Mouse (Mus musculus) hindbrain, embryonic 11.5 days (tissue): ENCODE data around the gene Cep131. TPM values are rescaled to one million over a fixed set of nuclear protein-coding genes. Genes with fewer than 3 reads are reported as not detected.

Source experiments
- ATAC-seq: fragments of 200-750 bp; cut with Nextera tagmentation; 2 replicates; pipeline ENCODE4 v1.8.0; 2017; ENCODE audit warnings: mild to moderate bottlenecking, moderate TSS enrichment, moderate library complexity; ENCODE audit not compliant: low FRiP score
- DNase-seq: peaks from one replicate; pipeline ENCODE4 v3.0.0-alpha.2; 2015; ENCODE audit warnings: low spot score
- H3K27ac ChIP-seq: fragments of 300-500 bp; sonication (generic); 2 replicates; pipeline ENCODE4 v1.5.1; 2014; ENCODE audit warnings: mild to moderate bottlenecking, low read depth, low read length
- H3K27me3 ChIP-seq: fragments of 300-500 bp; sonication (generic); 2 replicates; pipeline ENCODE4 v1.6.1; 2014; ENCODE audit warnings: mild to moderate bottlenecking, low read length, moderate library complexity, mixed read lengths; ENCODE audit not compliant: control insufficient read depth, insufficient read depth
- H3K36me3 ChIP-seq: fragments of 300-500 bp; sonication (generic); 2 replicates; pipeline ENCODE4 v1.6.1; 2014; ENCODE audit warnings: mild to moderate bottlenecking, low read length, moderate library complexity, mixed read lengths; ENCODE audit not compliant: control insufficient read depth, insufficient read depth
- H3K4me1 ChIP-seq: fragments of 300-500 bp; sonication (generic); replicated peaks from 2 replicates; pipeline ENCODE4 v1.6.1; 2014; ENCODE audit warnings: low read length, mixed read lengths; ENCODE audit not compliant: control insufficient read depth, insufficient read depth
- H3K4me2 ChIP-seq: fragments of 300-500 bp; sonication (generic); replicated peaks from 2 replicates; pipeline ENCODE4 v1.6.1; 2014; ENCODE audit warnings: mild to moderate bottlenecking, low read depth, low read length
- H3K4me3 ChIP-seq: fragments of 300-500 bp; sonication (generic); 2 replicates; pipeline ENCODE4 v1.5.1; 2014; ENCODE audit warnings: low read depth, low read length
- H3K9ac ChIP-seq: fragments of 300-500 bp; sonication (generic); 2 replicates; pipeline ENCODE4 v1.6.1; 2014; ENCODE audit warnings: low read depth, low read length
- H3K9me3 ChIP-seq: fragments of 300-500 bp; sonication (generic); 2 replicates; pipeline ENCODE4 v1.6.1; 2016; ENCODE audit warnings: low read length; ENCODE audit not compliant: control insufficient read depth
- WGBS: fragments of 180-500 bp; shearing (Covaris S2); extraction: QIAGEN DNeasy Blood & Tissue Kit; methylation state at CpG from one replicate; pipeline ENCODE4 v1.1.7; 2014; 5-methylcytosine and 5-hydroxymethylcytosine counted together
- polyA plus RNA-seq: library from polyadenylated mRNA; unstranded; fragments of >200 nt; fragmentation: Nextera tagmentation; extraction: Ambion mirVana; gene quantifications from 2 replicates; pipeline ENCODE4 v1.2.1, GENCODE M21; 2014

Gene Cep131
- 24.2 and 24.6 TPM in 2 replicates for polyA plus RNA-seq

DNA sequence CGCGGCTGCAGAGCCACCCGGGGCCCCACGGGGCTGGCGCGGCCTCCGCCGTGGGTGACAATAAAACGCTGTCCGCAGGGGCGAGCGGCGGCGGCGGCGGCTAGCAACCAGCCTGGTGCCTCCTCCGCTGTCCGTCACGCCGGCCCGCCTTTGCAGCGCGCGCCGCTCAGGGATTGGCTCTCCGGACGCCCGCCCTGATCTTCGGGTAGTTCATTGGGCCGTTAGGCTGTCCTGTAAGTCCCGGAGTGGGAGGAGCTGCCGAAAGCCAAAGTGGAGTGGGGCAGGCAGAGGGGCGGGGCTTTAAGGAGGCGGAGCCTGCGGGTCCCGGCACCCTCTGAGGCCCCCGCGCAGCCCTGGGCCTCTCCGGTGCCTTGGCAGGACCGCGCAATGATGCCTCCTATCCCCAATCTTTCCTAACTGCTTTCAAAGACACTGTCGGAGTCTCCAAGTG is at the start of gene Cep131:
TSS of gene Cep131 (minus strand) at position 126 of the 451 bp plus-strand sequence.
- peaks cover 1% of the 10 kb centered on the region; the same call in 1 of the 2 replicates for H3K36me3 ChIP-seq
- no peaks in the 10 kb centered on the region for H3K9me3 ChIP-seq
- under 1% methylated on average over 42 of the region's 42 CpGs for WGBS
- ATAC-seq (peak; percentile 98), DNase-seq (peak; percentile 98)
- peak within 1 kb of the TSS; percentile 96 for H3K9ac ChIP-seq
- peaks cover 5% of the 10 kb centered on the region; the same call in 1 of the 2 replicates for H3K4me1 ChIP-seq
- H3K27me3 ChIP-seq = no peaks in the 10 kb centered on the region
- peak within 1 kb of the TSS; percentile 89 for H3K4me2 ChIP-seq
- peak within 1 kb of the TSS; percentile 89 for H3K27ac ChIP-seq
- peak within 1 kb of the TSS; percentile 97 for H3K4me3 ChIP-seq

DNA sequence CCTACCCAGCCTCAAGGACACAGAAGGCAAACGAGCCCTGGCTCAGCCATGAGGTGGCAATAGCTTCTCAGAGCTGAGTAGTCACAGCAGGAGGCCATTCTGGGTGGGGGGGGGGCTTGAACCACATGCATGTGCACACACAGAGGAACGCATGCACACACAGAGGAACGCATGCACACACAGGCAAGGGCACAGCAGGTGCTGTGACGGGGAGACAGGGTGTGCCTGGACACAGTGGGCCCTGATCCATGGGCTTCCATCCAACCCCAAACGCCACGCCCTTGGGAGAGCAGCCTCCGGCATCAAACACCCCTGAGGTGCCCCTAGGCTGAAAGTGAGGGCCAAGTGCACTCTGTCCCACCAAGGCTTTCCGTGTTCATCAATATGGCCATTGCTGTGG is 49.6 kb upstream of the Cep131 start:
- Histone ChIP-seq H3K27ac (no peak overlapping the region), H3K36me3 (peaks cover 5% of the 10 kb centered on the region; the same call in 1 of the 2 replicates), H3K4me3 (no peak overlapping the region), H3K9ac (no peak overlapping the region), H3K4me1 (no peaks in the 10 kb centered on the region), H3K4me2 (no peak overlapping the region), H3K9me3 (no peaks in the 10 kb centered on the region), H3K27me3 (no peaks in the 10 kb centered on the region)
- WGBS = 86% methylated on average over 8 of the region's 8 CpGs
- no peak for DNase-seq
- ATAC-seq = no peak

DNA sequence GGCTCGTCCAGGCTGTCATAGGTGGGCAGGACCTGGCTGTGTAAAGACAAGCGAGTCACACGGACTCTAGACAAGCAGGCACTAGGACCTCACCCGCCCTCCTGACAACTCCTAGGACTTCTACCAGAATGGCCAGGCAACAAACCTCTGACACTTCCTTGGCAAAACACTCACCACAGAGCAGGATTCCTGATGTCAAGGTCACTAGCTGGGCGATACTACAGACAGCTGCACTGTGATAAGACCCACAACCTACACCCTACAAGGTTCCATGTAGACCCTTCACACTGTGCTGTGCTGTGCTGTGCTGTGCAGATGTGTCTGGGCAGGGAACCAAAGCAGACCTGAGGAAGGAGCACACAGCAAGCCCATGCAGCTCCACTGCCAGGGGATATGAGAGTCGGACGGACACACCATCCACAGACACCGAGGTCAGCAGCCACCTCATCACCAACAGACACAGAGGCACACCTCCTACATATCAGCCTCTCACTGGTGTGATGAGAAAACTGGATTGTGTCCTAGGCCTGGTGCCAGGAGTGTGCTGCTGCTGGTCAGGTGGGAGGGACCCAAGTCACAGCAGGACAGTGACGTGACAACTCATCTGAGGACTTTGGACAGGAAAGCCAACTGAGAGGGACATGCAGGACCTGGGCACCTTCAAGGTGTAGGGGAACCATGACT is 48.4 kb upstream of the Cep131 start:
- peaks cover 5% of the 10 kb centered on the region; the same call in 1 of the 2 replicates for H3K36me3 ChIP-seq

DNA sequence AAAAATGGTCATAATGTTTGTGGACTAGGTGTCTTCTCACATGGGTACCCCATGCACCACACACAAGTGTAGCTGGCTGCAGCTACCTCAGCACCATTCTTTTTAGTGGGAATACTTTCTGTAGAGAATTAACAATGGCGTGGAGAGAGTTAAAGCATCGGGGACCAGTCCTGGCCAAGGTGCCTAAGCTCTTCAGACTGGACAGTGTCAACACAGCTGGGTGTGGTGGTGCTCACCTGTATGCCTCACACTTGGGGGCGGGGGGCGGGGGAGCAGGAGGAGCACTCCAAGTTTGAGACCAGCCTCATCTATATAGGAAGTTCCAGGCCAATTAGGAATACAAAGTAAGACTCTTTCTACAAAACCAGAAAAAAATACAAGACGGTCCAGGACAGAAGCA is 47.5 kb upstream of the Cep131 start:
- 88% methylated on average over 5 of the region's 5 CpGs for WGBS
- Histone ChIP-seq H3K4me3 (no peak overlapping the region), H3K9ac (no peak overlapping the region), H3K27ac (no peak overlapping the region), H3K4me1 (no peaks in the 10 kb centered on the region), H3K36me3 (peaks cover 5% of the 10 kb centered on the region; the same call in 1 of the 2 replicates), H3K4me2 (no peak overlapping the region), H3K27me3 (no peaks in the 10 kb centered on the region), H3K9me3 (no peaks in the 10 kb centered on the region)
- no peak for ATAC-seq
- DNase-seq = no peak

More for the DNA sequence above, 48.4 kb upstream of the Cep131 start:
- 96% methylated on average over 9 of the region's 9 CpGs for WGBS
- no peak overlapping the region for H3K4me3 ChIP-seq
- no peak overlapping the region for H3K27ac ChIP-seq
- H3K9me3 ChIP-seq = no peaks in the 10 kb centered on the region
- no peaks in the 10 kb centered on the region for H3K4me1 ChIP-seq
- no peak for DNase-seq
- no peak overlapping the region for H3K4me2 ChIP-seq
- no peak for ATAC-seq
- no peaks in the 10 kb centered on the region for H3K27me3 ChIP-seq
- H3K9ac ChIP-seq = no peak overlapping the region

DNA sequence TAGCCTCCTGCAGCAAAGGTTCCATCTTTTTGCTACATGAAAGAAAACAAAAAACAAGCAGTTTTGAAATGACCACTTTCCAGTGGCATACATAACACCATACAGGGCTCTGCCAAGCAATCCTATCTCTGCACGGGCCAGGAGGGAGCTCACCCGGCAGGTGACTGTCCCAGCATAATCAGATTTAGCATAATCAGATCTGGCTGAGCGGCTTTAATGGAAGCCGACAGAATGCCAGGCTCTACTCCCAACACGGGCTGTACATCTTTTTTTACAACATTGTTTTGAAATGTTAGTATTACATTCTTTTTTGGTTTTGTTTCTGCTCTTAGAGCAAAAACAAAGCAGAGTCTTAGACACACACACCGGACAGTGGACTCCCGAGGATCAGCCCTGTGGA is 42.7 kb upstream of the Cep131 start:
- H3K9me3 ChIP-seq = no peaks in the 10 kb centered on the region
- H3K27ac ChIP-seq = no peak overlapping the region
- no peak overlapping the region for H3K4me3 ChIP-seq
- no peak overlapping the region for H3K4me2 ChIP-seq
- ATAC-seq (no peak), DNase-seq (no peak)
- no peak overlapping the region for H3K9ac ChIP-seq
- H3K4me1 ChIP-seq = no peaks in the 10 kb centered on the region
- WGBS = 88% methylated on average over 7 of the region's 7 CpGs
- H3K27me3 ChIP-seq = no peaks in the 10 kb centered on the region
- H3K36me3 ChIP-seq = peaks cover 2% of the 10 kb centered on the region

DNA sequence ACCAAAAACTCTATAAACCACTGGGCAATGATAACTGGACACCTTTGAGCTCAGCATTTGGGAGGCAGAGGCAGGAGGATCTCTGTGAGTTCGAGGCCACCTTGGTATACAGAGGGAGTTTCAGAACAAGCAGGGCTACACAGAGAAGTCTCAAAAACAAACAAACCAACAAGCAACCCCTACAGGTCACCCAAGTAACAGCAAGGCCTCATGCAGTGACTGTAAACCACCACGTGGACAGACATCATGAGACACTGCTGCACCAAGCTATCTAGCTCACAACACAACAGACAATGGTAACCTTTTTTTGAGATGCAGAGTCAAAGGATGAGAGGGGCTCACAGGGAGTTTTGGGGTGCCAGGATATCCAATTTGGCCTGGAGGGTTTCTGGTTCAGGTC is 40.2 kb upstream of the Cep131 start:
- Histone ChIP-seq H3K27me3 (no peaks in the 10 kb centered on the region), H3K36me3 (no peaks in the 10 kb centered on the region; the same call in 1 of the 2 replicates), H3K4me3 (no peak overlapping the region), H3K9ac (no peak overlapping the region), H3K4me2 (no peak overlapping the region), H3K9me3 (no peaks in the 10 kb centered on the region), H3K4me1 (no peaks in the 10 kb centered on the region), H3K27ac (no peak overlapping the region)
- 88% methylated on average over 2 of the region's 2 CpGs for WGBS
- DNase-seq (no peak), ATAC-seq (no peak)

DNA sequence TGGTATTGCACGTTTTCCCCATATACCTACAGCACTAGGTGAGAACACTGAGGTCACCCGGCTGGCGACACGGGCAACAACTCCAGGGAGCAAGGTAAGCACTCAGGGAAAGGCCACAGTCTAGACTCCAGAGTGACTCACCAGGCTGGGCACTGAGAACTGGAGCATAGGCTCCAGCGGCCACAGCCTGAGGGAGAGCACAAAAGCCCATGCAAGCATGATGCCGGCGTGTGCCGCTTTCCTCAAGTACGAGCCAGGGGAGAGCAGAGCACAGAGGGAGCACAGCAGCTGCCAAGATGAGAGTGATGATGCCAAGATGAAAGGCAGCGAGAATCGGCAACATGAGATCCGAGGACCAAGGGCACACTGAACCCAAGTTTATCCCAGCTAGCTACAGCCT is 35.5 kb upstream of the Cep131 start:
- H3K4me3 ChIP-seq = no peak overlapping the region
- no peak overlapping the region for H3K27ac ChIP-seq
- H3K27me3 ChIP-seq = no peaks in the 10 kb centered on the region
- DNase-seq = no peak
- no peaks in the 10 kb centered on the region; the same call in 1 of the 2 replicates for H3K36me3 ChIP-seq
- ATAC-seq = no peak
- H3K9ac ChIP-seq = no peak overlapping the region
- no peaks in the 10 kb centered on the region for H3K4me1 ChIP-seq
- H3K9me3 ChIP-seq = no peaks in the 10 kb centered on the region
- H3K4me2 ChIP-seq = no peak overlapping the region
- WGBS = 90% methylated on average over 12 of the region's 12 CpGs

DNA sequence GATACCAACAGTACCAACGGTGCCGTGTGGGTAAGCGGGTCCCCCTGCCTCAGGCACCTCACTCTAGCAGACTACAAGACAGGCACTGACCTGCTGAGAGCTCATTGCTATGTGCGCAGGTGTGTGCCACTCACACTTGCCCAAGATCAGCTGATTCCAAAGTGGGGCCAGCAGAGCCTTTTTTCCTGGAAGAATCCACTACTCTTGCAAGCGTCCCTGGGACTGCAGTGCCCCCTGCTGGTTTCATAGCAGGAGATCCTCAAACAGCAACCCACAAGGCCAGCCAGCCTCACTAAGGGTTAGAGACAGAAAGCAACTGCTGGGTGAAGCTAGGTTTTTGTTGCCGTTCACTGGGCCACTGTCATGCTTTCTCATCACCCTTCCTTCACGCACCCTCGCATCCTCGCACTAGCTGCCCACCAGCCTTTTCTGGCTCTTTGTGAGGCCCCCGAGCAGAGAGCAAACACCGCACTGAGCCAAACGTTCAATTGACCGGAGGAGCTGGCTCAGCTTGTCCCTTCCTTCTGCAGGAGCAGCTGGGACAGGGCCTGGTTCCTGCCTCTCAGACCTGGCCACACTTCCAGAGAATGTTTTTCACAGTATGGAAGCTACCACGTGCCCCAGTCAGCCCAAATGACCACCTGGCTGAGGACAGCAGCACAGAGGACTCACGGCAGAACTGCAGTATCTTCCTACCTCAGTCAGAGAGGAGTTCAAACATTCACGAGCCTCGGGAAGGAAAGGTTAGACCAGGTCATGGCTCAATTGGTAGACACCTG is 34.2 kb upstream of the Cep131 start:
- no peak overlapping the region for H3K27ac ChIP-seq
- no peak overlapping the region for H3K4me3 ChIP-seq
- no peaks in the 10 kb centered on the region for H3K27me3 ChIP-seq
- WGBS = 81% methylated on average over 17 of the region's 17 CpGs
- DNase-seq = peak; percentile 69
- H3K9me3 ChIP-seq = no peaks in the 10 kb centered on the region
- ATAC-seq = no peak
- H3K9ac ChIP-seq = no peak overlapping the region
- no peaks in the 10 kb centered on the region for H3K4me1 ChIP-seq
- H3K36me3 ChIP-seq = no peaks in the 10 kb centered on the region
- no peak overlapping the region for H3K4me2 ChIP-seq
